Mouse (Mus musculus) brain, embryonic 14.5 days (tissue): ENCODE measurements around the gene Rps12-ps3.

Experiments used
- CTCF ChIP-seq: fragments of 200-500 bp; IDR thresholded peaks from 2 replicates; pipeline ENCODE4 v1.5.1; 2012; ENCODE audit warnings: inconsistent platforms, mild to moderate bottlenecking, moderate library complexity, borderline replicate concordance; ENCODE audit not compliant: insufficient read depth, insufficient read length; ENCODE audit errors: extremely low read depth
- POLR2A ChIP-seq: fragments of 200-500 bp; IDR thresholded peaks from 2 replicates; pipeline ENCODE4 v1.6.1; 2012; ENCODE audit warnings: mild to moderate bottlenecking, inconsistent platforms, borderline replicate concordance; ENCODE audit not compliant: poor library complexity, insufficient read depth, insufficient read length, severe bottlenecking; ENCODE audit errors: extremely low read depth

GRCm38 (mm10) chr19:59362646-59363045 is 40.6 kb downstream of the Rps12-ps3 start:
- TF ChIP-seq CTCF (no peak), POLR2A (no peak)
